Mouse (Mus musculus) heart, postnatal 0 days (tissue): ENCODE data around the gene Prrc2a.

Experiments used
- CTCF ChIP-seq: IDR thresholded peaks from 2 replicates; pipeline ENCODE4 v1.5.1; 2016; ENCODE audit warnings: antibody characterized with exemption, control low read depth, low read depth
- EP300 ChIP-seq: IDR thresholded peaks from 2 replicates; pipeline ENCODE4 v1.6.1; 2016; ENCODE audit warnings: antibody characterized with exemption, low read depth

DNA sequence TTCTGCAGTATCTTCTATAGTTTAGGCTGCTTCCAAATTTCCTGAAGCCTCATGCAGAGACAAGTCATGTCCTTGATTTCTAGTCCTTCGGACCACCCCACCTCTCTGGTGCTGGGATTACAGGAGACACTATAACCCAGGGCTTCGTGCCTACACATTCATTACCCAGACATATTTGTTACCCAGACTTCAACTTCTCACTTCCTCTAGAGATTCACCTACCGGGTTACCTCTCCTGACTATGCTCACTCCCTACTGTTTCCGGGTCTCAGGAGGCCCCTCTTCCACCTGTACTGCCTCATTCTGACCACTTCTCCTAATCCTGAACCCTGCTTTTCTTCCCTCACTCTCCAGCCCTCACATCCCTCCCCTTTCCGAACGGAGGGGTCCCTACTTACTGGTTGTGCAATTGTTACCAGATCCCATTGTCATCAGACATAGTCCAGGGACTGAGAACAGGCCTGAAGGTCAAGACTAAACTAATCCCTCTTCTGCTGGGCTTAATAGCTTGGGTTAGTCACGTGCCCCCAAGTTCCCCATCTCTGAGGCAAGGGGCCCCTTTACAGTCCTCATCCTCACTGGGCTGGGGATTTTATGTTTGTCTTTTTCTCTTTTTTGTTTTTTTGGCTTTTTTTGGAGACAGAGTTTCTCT, 23.4 kb upstream of the Prrc2a start, which contains the start of gene Lst1:
- TF ChIP-seq CTCF (no peak), EP300 (no peak)
